Mouse (Mus musculus): Measurements from ENCODE around the gene Cend1. TPM values are rescaled to one million over a fixed set of nuclear protein-coding genes. Genes with fewer than 3 reads are reported as not detected.

Cend1 gene
- total and polyA plus RNA-seq, 2 experiments: 0.09 TPM; not detected in 1

GRCm38 (mm10) chr7:141435129-141435855 lies 6.0 kb upstream of the Cend1 start:
- TF ChIP-seq CTCF (IDR thresholded peaks at IDR 0.05; ENCODE audit: low read depth, low read length) (no peak), POLR2A (IDR thresholded peaks at IDR 0.05; ENCODE audit: extremely low read depth, insufficient read depth, low read length) (peak; percentile 99)
- Histone ChIP-seq H3K36me3 (ENCODE audit: control insufficient read depth, insufficient read depth, low read length) (peaks cover 9% of the 10 kb centered on the region; the same call in 1 of the 2 replicates), H3K27me3 (ENCODE audit: control insufficient read depth, insufficient read depth, low read length) (no peaks in the 10 kb centered on the region), H3K4me3 (ENCODE audit: insufficient read depth, low read depth, low read length) (peak overlapping the region; percentile 48), H3K9ac (ENCODE audit: low read depth, low read length) (peak overlapping the region; percentile 63), H3K79me2 (ENCODE audit: control insufficient read depth, insufficient read depth, low read length) (no peaks in the 10 kb centered on the region; the same call in 1 of the 2 replicates), H3K27ac (replicated peaks; ENCODE audit: insufficient read depth, low read depth, low read length) (peak overlapping the region; percentile 95), H3K4me1 (ENCODE audit: control insufficient read depth, insufficient read depth, low read length) (peaks cover 24% of the 10 kb centered on the region)
- DNase-seq (ENCODE audit: extremely low read depth, low read depth, low spot score): peak; percentile 75
- 1% methylated on average over 17 of the region's 17 CpGs for WGBS

GRCm38 (mm10) chr7:141434464-141434863 lies 5.2 kb upstream of the Cend1 start:
- Histone ChIP-seq H3K79me2 (ENCODE audit: control insufficient read depth, insufficient read depth, low read length) (no peaks in the 10 kb centered on the region; the same call in 1 of the 2 replicates), H3K36me3 (ENCODE audit: control insufficient read depth, insufficient read depth, low read length) (peaks cover 9% of the 10 kb centered on the region; the same call in 1 of the 2 replicates), H3K27ac (replicated peaks; ENCODE audit: insufficient read depth, low read depth, low read length) (peak overlapping the region; percentile 95), H3K9ac (ENCODE audit: low read depth, low read length) (peak overlapping the region; percentile 63), H3K4me3 (ENCODE audit: insufficient read depth, low read depth, low read length) (peak overlapping the region; percentile 48), H3K27me3 (ENCODE audit: control insufficient read depth, insufficient read depth, low read length) (no peaks in the 10 kb centered on the region), H3K4me1 (ENCODE audit: control insufficient read depth, insufficient read depth, low read length) (peaks cover 24% of the 10 kb centered on the region)
- peak; percentile 83 for DNase-seq (ENCODE audit: extremely low read depth, low read depth, low spot score)
- WGBS: 12% methylated on average over 8 of the region's 8 CpGs
- TF ChIP-seq CTCF (IDR thresholded peaks at IDR 0.05; ENCODE audit: low read depth, low read length): no peak
- TF ChIP-seq POLR2A (IDR thresholded peaks at IDR 0.05; ENCODE audit: extremely low read depth, insufficient read depth, low read length): no peak

- DNase-seq (ENCODE audit: extremely low read depth, low read depth, low spot score): peak; percentile 90
- TF ChIP-seq CTCF (IDR thresholded peaks at IDR 0.05; ENCODE audit: low read depth, low read length) (no peak), POLR2A (IDR thresholded peaks at IDR 0.05; ENCODE audit: extremely low read depth, insufficient read depth, low read length) (0 out of 2 replicates have a peak, but pooled peaks have one; percentile 2)
- Histone ChIP-seq H3K9ac (ENCODE audit: low read depth, low read length) (peak overlapping the region; percentile 63), H3K79me2 (ENCODE audit: control insufficient read depth, insufficient read depth, low read length) (no peaks in the 10 kb centered on the region; the same call in 1 of the 2 replicates), H3K27ac (replicated peaks; ENCODE audit: insufficient read depth, low read depth, low read length) (peak overlapping the region; percentile 95), H3K27me3 (ENCODE audit: control insufficient read depth, insufficient read depth, low read length) (no peaks in the 10 kb centered on the region), H3K4me1 (ENCODE audit: control insufficient read depth, insufficient read depth, low read length) (peaks cover 24% of the 10 kb centered on the region), H3K4me3 (ENCODE audit: insufficient read depth, low read depth, low read length) (peak overlapping the region; percentile 48), H3K36me3 (ENCODE audit: control insufficient read depth, insufficient read depth, low read length) (peaks cover 9% of the 10 kb centered on the region; the same call in 1 of the 2 replicates)
- 22% methylated on average over 15 of the region's 15 CpGs for WGBS
Measured at GRCm38 (mm10) chr7:141433517-141434400, 4.5 kb upstream of the Cend1 start.

GRCm38 (mm10) chr7:141432741-141433516 lies 3.6 kb upstream of the Cend1 start:
- Histone ChIP-seq H3K27ac (replicated peaks; ENCODE audit: insufficient read depth, low read depth, low read length) (peak overlapping the region; percentile 95), H3K36me3 (ENCODE audit: control insufficient read depth, insufficient read depth, low read length) (peaks cover 9% of the 10 kb centered on the region; the same call in 1 of the 2 replicates), H3K4me3 (ENCODE audit: insufficient read depth, low read depth, low read length) (peak overlapping the region; percentile 48), H3K27me3 (ENCODE audit: control insufficient read depth, insufficient read depth, low read length) (no peaks in the 10 kb centered on the region), H3K79me2 (ENCODE audit: control insufficient read depth, insufficient read depth, low read length) (no peaks in the 10 kb centered on the region; the same call in 1 of the 2 replicates), H3K4me1 (ENCODE audit: control insufficient read depth, insufficient read depth, low read length) (peaks cover 24% of the 10 kb centered on the region), H3K9ac (ENCODE audit: low read depth, low read length) (peak overlapping the region; percentile 67)
- peak; percentile 89 for DNase-seq (ENCODE audit: extremely low read depth, low read depth, low spot score)
- TF ChIP-seq CTCF (IDR thresholded peaks at IDR 0.05; ENCODE audit: low read depth, low read length): no peak
- TF ChIP-seq POLR2A (IDR thresholded peaks at IDR 0.05; ENCODE audit: extremely low read depth, insufficient read depth, low read length): 0 out of 2 replicates have a peak, but pooled peaks have one; percentile 35
- 30% methylated on average over 6 of the region's 6 CpGs for WGBS

GRCm38 (mm10) chr7:141432186-141432611 lies 2.9 kb upstream of the Cend1 start:
- WGBS: 44% methylated on average over 8 of the region's 8 CpGs
- Histone ChIP-seq H3K27ac (replicated peaks; ENCODE audit: insufficient read depth, low read depth, low read length) (peak overlapping the region; percentile 95), H3K4me3 (ENCODE audit: insufficient read depth, low read depth, low read length) (peak overlapping the region; percentile 41), H3K79me2 (ENCODE audit: control insufficient read depth, insufficient read depth, low read length) (no peaks in the 10 kb centered on the region; the same call in 1 of the 2 replicates), H3K36me3 (ENCODE audit: control insufficient read depth, insufficient read depth, low read length) (peaks cover 9% of the 10 kb centered on the region; the same call in 1 of the 2 replicates), H3K4me1 (ENCODE audit: control insufficient read depth, insufficient read depth, low read length) (peaks cover 24% of the 10 kb centered on the region), H3K9ac (ENCODE audit: low read depth, low read length) (peak overlapping the region; percentile 67), H3K27me3 (ENCODE audit: control insufficient read depth, insufficient read depth, low read length) (no peaks in the 10 kb centered on the region)
- TF ChIP-seq CTCF (IDR thresholded peaks at IDR 0.05; ENCODE audit: low read depth, low read length): no peak
- no peak for TF ChIP-seq POLR2A (IDR thresholded peaks at IDR 0.05; ENCODE audit: extremely low read depth, insufficient read depth, low read length)
- DNase-seq (ENCODE audit: extremely low read depth, low read depth, low spot score): peak; percentile 58

All from liver, adult 2 months (tissue).